Mouse (Mus musculus) ES-E14 (cell line): ENCODE results near the gene Cbs.

ENCODE experiments used
- CHD2 ChIP-seq: IDR thresholded peaks from 2 replicates; pipeline ENCODE4 v1.6.1; 2014; ENCODE audit warnings: mild to moderate bottlenecking, low read depth, low read length, inconsistent platforms
- HCFC1 ChIP-seq: IDR thresholded peaks from 2 replicates; pipeline ENCODE4 v1.6.1; 2012; ENCODE audit warnings: low read length, inconsistent platforms, borderline replicate concordance; ENCODE audit not compliant: insufficient read depth
- MAFK ChIP-seq: IDR thresholded peaks from 2 replicates; pipeline ENCODE4 v1.6.1; 2014; ENCODE audit warnings: mild to moderate bottlenecking, low read depth, low read length, inconsistent platforms; ENCODE audit not compliant: insufficient read depth
- ZC3H11A ChIP-seq: IDR thresholded peaks from 2 replicates; pipeline ENCODE4 v1.6.1; 2012; ENCODE audit warnings: low read depth, mild to moderate bottlenecking, inconsistent platforms, low read length, borderline replicate concordance
- ZNF384 ChIP-seq: IDR thresholded peaks from 2 replicates; pipeline ENCODE4 v1.6.1; 2012; ENCODE audit warnings: low read depth, low read length, inconsistent platforms

DNA sequence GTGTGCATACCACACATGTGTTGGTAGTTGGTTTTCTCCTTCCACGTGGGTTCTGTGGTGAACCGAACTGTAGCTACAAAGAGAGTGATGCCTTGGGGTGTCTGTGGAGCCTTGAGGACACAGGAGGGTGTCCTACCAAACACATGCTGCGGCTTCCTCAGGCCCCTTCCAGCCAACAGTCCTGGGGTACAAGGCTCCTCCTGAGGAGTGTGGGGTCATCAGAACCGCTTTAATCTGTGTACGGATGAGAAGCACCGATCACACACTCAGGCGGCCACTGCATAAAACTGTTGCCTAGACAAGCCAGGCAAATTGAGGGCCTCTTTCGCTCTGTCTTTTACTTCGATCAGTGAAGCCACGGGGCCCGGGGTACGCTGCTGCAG, 73.4 kb downstream of the Cbs start:
- TF ChIP-seq ZNF384: no peak
- no peak for TF ChIP-seq CHD2
- TF ChIP-seq HCFC1: no peak
- TF ChIP-seq MAFK: no peak
- TF ChIP-seq ZC3H11A: no peak
